8 mouse cellular contexts compared by ENCODE assay signal in the genomic region with DNA sequence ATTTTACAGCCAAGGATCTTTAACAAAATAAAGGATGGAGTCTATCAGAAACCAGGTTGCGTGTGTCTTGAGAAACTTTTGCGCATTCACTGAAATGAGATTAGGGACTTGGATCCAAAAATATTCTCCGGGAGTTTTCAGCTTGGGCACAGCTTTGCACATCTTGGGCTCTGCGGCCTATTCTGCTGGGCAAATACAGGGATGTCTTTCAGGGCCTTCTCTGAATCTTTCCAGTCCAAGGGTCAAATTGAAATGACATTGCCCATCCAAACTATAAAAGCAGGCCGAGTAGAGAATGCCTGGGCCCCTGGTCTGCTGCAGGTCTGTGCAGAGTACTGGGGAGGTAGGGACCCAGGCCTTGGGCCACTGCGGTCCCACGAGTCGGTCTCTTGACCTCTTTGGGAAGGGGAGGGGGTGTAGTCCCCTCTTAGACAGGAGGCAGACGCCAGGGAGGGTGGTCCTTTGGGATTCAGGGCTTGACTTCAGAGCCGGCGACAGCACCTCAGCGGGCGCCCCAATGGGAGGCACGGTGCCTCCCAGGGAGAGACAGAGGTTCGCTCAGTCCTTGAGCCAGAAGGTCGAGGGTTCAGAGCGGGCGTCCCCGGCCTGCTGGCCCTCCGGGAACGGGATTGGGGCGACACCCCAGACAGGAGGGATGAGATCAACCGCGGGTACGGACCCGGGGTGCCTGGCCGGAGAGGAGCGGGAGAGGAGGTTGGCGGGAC. TPM values are rescaled to one million over a fixed set of nuclear protein-coding genes. Genes with fewer than 3 reads are reported as not detected.
A peak's percentile ranks its signal among the peaks of the same experiment; 100 is the strongest.
DNase-seq lines count a peak whose midpoint lies in the region; ATAC-seq and TF ChIP-seq lines count a peak whose summit lies in the region.

Gene Ssbp2, plus strand, starts transcription at position 388 of the 725 bp plus-strand sequence.

- DNase-seq in lung, postnatal 4 days: no peak
- DNase-seq in adrenal gland, postnatal 4 days (ENCODE audit: low spot score in 2 of 2): peak in 1 of 2 experiments; percentile 4
- no peak for DNase-seq in gastrocnemius, postnatal 10 days
- DNase-seq in hindbrain, postnatal 0 days (ENCODE audit: low spot score): peak; percentile 24
- DNase-seq in spleen, postnatal 36 days (ENCODE audit: low spot score in 2 of 2): no peak

- H3K9ac ChIP-seq in lung, embryonic 16.5 days (ENCODE audit: low read length): peak within 1 kb of the TSS; percentile 94
- H3K9ac ChIP-seq in hindbrain, postnatal 0 days (replicated peaks; ENCODE audit: low read length): peak within 1 kb of the TSS; percentile 78
- H3K9ac ChIP-seq in liver, embryonic 12.5 days: peak within 1 kb of the TSS; percentile 99
- H3K9ac ChIP-seq in stomach, embryonic 14.5 days (replicated peaks; ENCODE audit: low read depth, low read length): peak within 1 kb of the TSS; percentile 89

- H3K27me3 ChIP-seq in lung, embryonic 16.5 days (ENCODE audit: control insufficient read depth, insufficient read depth, low read depth, low read length): no peaks in the 10 kb centered on the region
- no peaks in the 10 kb centered on the region for H3K27me3 ChIP-seq in hindbrain, postnatal 0 days (ENCODE audit: insufficient read depth, low read length)
- H3K27me3 ChIP-seq in liver, embryonic 12.5 days (replicated peaks): no peaks in the 10 kb centered on the region
- H3K27me3 ChIP-seq in stomach, embryonic 14.5 days (ENCODE audit: control insufficient read depth, insufficient read depth, low read length): no peaks in the 10 kb centered on the region

- H3K36me3 ChIP-seq in lung, embryonic 16.5 days (ENCODE audit: control insufficient read depth, insufficient read depth, low read length): no peaks in the 10 kb centered on the region
- no peaks in the 10 kb centered on the region for H3K36me3 ChIP-seq in hindbrain, postnatal 0 days (ENCODE audit: insufficient read depth, low read length)
- H3K36me3 ChIP-seq in liver, embryonic 12.5 days: no peaks in the 10 kb centered on the region
- H3K36me3 ChIP-seq in stomach, embryonic 14.5 days (ENCODE audit: control insufficient read depth, insufficient read depth, low read length): no peaks in the 10 kb centered on the region

- H3K4me2 ChIP-seq in lung, embryonic 16.5 days (ENCODE audit: low read depth, low read length): peak within 1 kb of the TSS; percentile 90
- peak within 1 kb of the TSS; percentile 81 for H3K4me2 ChIP-seq in hindbrain, postnatal 0 days (ENCODE audit: low read depth, low read length)
- H3K4me2 ChIP-seq in liver, embryonic 12.5 days: peak within 1 kb of the TSS; percentile 92
- peak within 1 kb of the TSS; percentile 78 for H3K4me2 ChIP-seq in stomach, embryonic 14.5 days (replicated peaks; ENCODE audit: low read depth, low read length)

- no peaks in the 10 kb centered on the region for H3K9me3 ChIP-seq in lung, embryonic 16.5 days (ENCODE audit: control insufficient read depth, low read length)
- no peaks in the 10 kb centered on the region for H3K9me3 ChIP-seq in hindbrain, postnatal 0 days (ENCODE audit: low read length)
- H3K9me3 ChIP-seq in liver, embryonic 12.5 days (replicated peaks): no peaks in the 10 kb centered on the region
- H3K9me3 ChIP-seq in stomach, embryonic 14.5 days (ENCODE audit: control insufficient read depth, low read depth, low read length): no peaks in the 10 kb centered on the region

- 10% methylated on average over 29 of the region's 29 CpGs for WGBS in lung, embryonic 16.5 days
- WGBS in hindbrain, postnatal 0 days: 9% methylated on average over 19 of the region's 29 CpGs
- WGBS in liver, embryonic 12.5 days (ENCODE audit: insufficient replicate concordance): 8% methylated on average over 29 of the region's 29 CpGs
- 8% methylated on average over 28 of the region's 29 CpGs for WGBS in stomach, embryonic 14.5 days

- H3K27ac ChIP-seq in lung, embryonic 16.5 days (ENCODE audit: low read length): peak within 1 kb of the TSS; percentile 92
- peak within 1 kb of the TSS; percentile 98 for H3K27ac ChIP-seq in hindbrain, postnatal 0 days
- H3K27ac ChIP-seq in liver, embryonic 12.5 days: peak within 1 kb of the TSS; percentile 96
- peak within 1 kb of the TSS; percentile 94 for H3K27ac ChIP-seq in stomach, embryonic 14.5 days (ENCODE audit: low read length)

- no peak for TF ChIP-seq CTCF in hindbrain, postnatal 0 days (IDR thresholded peaks at IDR 0.05; ENCODE audit: low read depth)

- peak; percentile 66 for ATAC-seq in lung, embryonic 16.5 days (ENCODE audit: low read depth)
- ATAC-seq in hindbrain, postnatal 0 days: no peak
- ATAC-seq in liver, embryonic 12.5 days: peak; percentile 64
- ATAC-seq in stomach, embryonic 14.5 days (ENCODE audit: insufficient number of reproducible peaks, insufficient read depth, low FRiP score, low read depth): 0 out of 2 replicates have a peak, but pooled peaks have one; percentile 39

- peak within 1 kb of the TSS; percentile 93 for H3K4me3 ChIP-seq in lung, embryonic 16.5 days (ENCODE audit: low read length)
- H3K4me3 ChIP-seq in hindbrain, postnatal 0 days (ENCODE audit: low read length): peak within 1 kb of the TSS; percentile 88
- H3K4me3 ChIP-seq in liver, embryonic 12.5 days: peak within 1 kb of the TSS; percentile 100
- peak within 1 kb of the TSS; percentile 90 for H3K4me3 ChIP-seq in stomach, embryonic 14.5 days (ENCODE audit: low read depth, low read length)

- peaks cover 12% of the 10 kb centered on the region for H3K4me1 ChIP-seq in lung, embryonic 16.5 days (replicated peaks; ENCODE audit: control insufficient read depth, insufficient read depth, low read length)
- H3K4me1 ChIP-seq in hindbrain, postnatal 0 days (ENCODE audit: insufficient read depth, low read length): peaks cover 7% of the 10 kb centered on the region
- peaks cover 77% of the 10 kb centered on the region for H3K4me1 ChIP-seq in liver, embryonic 12.5 days
- H3K4me1 ChIP-seq in stomach, embryonic 14.5 days (ENCODE audit: control insufficient read depth, insufficient read depth, low read length): peaks cover 9% of the 10 kb centered on the region

RNA-seq across cellular contexts. Expression of gene Ssbp2, which starts in this region (rescaled TPM):
- polyA plus RNA-seq in lung, embryonic 16.5 days (2015; fragmentation: Nextera tagmentation; extraction: Ambion mirVana): 98.6 and 104 TPM in 2 replicates
- total RNA-seq in adrenal gland, postnatal 4 days (2021): 10 to 100 TPM; 42.0 to 50.9 TPM
- total RNA-seq in gastrocnemius, postnatal 10 days (2021): 10 to 100 TPM; 26.0 to 27.5 TPM
- total RNA-seq in hindbrain, postnatal 0 days (2014; rRNA removed): 105 and 123 TPM in 2 replicates
- 132 and 140 TPM in 2 replicates for polyA plus RNA-seq in hindbrain, postnatal 0 days (2015; fragmentation: Nextera tagmentation; extraction: Ambion mirVana)
- polyA plus RNA-seq in liver, embryonic 12.5 days (2016; fragmentation: Nextera tagmentation; extraction: Ambion mirVana): 70.2 and 74.5 TPM in 2 replicates
- polyA plus RNA-seq in stomach, embryonic 14.5 days (2014; fragmentation: Nextera tagmentation; extraction: Ambion mirVana): 161 and 171 TPM in 2 replicates
